Mouse (Mus musculus) left cerebral cortex, adult 2 months (tissue): ENCODE measurements around the gene Trappc2l. TPM values are rescaled to one million over a fixed set of nuclear protein-coding genes. Genes with fewer than 3 reads are reported as not detected.

Experiments used
- DNase-seq, 2 experiments: peaks; one replicate each; pipeline ENCODE4 v3.0.0; 2021 to 2022; ENCODE audit warnings: low spot score in 2 of 2, mixed read lengths in 1 of 2; ENCODE audit errors: extremely low spot score in 1 of 2
- H3K27ac ChIP-seq: fragments of 200-600 bp; 2 replicates; pipeline ENCODE4 v1.8.1; 2022
- H3K4me3 ChIP-seq: fragments of 200-600 bp; 2 replicates; pipeline ENCODE4 v1.8.1; 2022
- CTCF ChIP-seq: fragments of 200-600 bp; IDR thresholded peaks from 2 replicates; pipeline ENCODE4 v1.8.1; 2022; ENCODE audit warnings: antibody characterized with exemption, mild to moderate bottlenecking, moderate library complexity
- intact Hi-C: fragments of 180-260 bp; cut with DNase I; formaldehyde crosslinking; loops from one replicate; pipeline ENCODE4 v1.15.1; 2025
- total RNA-seq, 2 experiments: library from RNA; stranded (reverse); gene quantifications; 2 replicates each; pipeline ENCODE4 v1.2.3; 2021

Gene Trappc2l
- total RNA-seq, 2 experiments from 2014 or later, result 69.8 to 80.3 TPM

DNA sequence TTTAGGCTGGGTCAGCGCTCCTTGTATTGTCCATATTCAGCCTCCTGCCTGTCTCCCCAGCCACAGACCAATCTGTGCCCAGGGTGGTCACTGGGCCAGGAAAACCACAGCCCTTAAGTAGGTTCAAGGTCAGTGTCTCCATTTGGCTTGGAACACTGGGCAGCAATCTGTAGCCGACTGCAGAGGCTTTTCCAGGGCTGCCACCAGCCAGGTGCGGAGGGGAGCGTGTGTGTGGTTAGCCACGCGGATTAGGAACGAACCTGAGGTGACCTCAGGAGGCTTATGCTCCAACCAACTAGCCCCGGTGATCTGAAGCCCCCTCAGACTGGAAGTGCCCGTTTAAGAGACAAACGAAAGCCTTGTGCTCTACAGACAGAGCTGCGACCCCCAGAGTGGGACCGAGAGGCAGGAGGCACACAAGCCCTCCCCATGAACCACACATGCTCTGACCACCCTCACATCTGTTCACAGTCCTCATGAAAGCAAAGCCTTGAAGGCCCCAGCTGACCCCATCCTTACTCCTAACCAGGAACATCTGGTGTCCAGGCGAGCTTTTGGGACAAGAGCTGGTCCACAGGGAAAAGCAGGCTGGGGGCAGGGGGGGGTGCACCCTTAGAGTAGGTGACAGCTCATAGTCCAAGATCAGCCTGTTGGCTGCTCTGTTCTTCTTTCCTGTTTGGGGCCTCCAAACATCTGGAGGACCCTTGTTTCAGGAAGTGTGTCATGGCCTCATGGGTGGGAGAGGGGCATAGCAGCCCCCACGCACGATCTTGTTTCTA lies 36.9 kb downstream of the Trappc2l start:
- intact Hi-C loops, result no loop called here
- no peak for DNase-seq
- no peak overlapping the region for H3K4me3 ChIP-seq
- no peak overlapping the region for H3K27ac ChIP-seq
- no peak for TF ChIP-seq CTCF

DNA sequence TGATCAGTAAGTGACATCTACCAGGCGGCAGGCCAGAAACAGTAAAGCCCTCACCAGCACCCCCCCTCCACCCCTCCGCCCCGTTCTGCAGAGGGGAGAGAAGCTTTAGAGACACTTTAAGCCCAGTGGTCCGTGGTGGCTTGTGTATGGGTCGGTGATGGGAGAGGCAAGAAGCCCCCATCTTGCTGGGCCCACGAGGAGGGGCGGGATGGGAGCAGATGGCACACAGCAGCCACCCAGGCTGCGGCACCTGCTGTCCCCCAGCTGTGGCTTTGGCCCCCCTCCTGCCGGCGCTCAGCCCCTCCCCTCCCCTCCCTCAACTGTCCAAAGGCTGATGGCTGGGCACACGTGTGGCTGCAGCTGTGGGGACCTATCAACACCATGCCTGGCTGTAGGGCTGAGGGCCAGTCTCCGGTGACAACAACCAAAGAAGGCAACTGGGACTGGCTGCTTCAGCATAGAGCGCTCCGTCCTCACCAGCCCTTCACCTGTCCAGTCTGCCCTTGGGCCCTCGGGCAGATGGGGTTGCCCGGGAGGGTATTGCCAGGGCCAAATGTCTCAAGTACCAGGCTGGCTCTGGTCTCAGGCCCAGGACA lies 40.0 kb downstream of the Trappc2l start:
- H3K27ac ChIP-seq, result no peak overlapping the region
- no peak for DNase-seq
- TF ChIP-seq CTCF, result no peak
- H3K4me3 ChIP-seq, result no peak overlapping the region
- intact Hi-C loops, result no loop called here

DNA sequence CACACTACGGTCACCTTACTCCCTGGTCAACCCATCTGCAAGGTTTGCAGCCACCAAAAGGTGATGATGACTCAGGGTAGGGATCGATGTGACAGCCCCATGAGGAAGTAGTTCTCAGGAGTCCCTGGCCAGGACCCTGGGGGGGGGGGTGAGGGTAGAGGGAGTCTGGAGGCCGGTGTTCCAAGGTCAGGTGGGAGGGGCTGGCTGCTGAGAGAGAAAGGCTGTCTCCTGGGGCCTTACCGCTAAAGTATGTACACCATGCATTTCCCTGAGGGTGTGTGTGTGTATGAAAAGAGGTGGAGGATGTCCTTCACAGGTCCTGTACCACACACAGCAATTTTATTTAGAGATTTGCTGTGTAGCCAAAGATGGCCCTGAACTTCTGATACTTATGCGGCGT lies 41.2 kb downstream of the Trappc2l start:
- Histone ChIP-seq H3K27ac (no peak overlapping the region), H3K4me3 (no peak overlapping the region)
- TF ChIP-seq CTCF, result no peak
- intact Hi-C loops, result no loop called here
- no peak for DNase-seq

DNA sequence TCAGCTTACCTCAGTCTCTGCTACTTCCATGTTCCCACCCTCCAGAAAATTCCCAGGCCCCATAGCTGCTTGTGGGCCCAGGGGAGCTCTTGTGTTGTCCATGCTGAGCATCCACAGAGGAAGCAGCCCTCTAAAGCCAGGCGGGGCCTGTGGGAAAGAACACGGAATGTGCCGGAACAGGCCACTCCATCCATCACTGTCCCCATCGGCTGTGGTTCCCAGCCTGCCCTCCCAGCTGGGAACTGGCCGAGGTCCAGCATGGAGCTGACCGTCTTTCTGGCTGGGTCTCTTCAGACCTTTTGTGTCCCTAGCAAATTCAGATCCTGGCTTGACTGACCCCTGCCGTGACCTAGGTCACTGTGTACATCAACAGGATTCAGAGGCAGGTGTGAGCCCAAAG lies 43.3 kb downstream of the Trappc2l start:
- no peak overlapping the region for H3K4me3 ChIP-seq
- DNase-seq, result no peak
- TF ChIP-seq CTCF, result no peak
- no peak overlapping the region for H3K27ac ChIP-seq
- intact Hi-C loops, result no loop called here

DNA sequence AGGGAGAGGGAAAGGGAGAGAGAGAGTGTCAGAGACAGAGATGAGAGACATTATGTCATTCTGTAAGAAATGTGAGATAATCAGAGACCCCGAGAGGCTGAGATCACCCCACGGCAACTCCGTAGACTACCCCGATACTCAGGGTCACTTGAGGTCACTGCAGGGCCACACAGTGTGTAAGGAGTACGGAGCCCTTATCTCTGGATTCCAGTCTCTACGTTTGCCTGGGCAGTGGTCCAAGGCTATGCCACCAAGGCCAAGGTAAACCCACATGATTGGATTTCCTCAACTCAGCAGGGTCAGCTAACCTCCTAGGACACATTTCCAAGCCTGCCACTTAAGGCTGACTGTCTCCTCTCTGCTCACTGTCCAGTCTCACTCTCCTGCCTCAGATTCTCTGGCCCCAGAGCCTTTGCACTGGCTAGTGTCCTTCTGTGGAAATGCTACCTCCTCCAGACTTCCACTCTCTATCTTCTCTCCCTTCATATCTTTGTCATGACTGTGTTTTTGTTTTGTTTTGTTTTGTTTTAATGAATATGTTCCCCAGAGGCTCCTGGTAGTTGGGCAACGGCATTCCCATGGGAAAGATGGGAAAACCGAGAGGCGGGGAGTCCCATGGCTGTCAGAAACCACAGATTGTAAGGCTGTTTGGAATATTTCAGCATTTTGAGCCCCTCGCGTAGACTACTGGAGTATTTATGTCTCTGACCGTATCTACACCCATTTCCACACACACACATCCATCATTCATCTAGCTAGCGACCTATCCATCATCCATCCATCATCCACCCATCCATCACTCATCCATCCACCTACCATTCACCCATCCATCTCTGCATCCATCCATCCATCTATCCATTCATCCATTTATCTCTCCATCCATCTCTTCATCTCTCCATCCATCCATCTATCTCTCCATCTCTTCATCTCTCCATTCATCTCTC lies 44.9 kb downstream of the Trappc2l start:
- H3K27ac ChIP-seq, result no peak overlapping the region
- no peak for TF ChIP-seq CTCF
- intact Hi-C loops, result no loop called here
- H3K4me3 ChIP-seq, result no peak overlapping the region
- DNase-seq, result no peak

DNA sequence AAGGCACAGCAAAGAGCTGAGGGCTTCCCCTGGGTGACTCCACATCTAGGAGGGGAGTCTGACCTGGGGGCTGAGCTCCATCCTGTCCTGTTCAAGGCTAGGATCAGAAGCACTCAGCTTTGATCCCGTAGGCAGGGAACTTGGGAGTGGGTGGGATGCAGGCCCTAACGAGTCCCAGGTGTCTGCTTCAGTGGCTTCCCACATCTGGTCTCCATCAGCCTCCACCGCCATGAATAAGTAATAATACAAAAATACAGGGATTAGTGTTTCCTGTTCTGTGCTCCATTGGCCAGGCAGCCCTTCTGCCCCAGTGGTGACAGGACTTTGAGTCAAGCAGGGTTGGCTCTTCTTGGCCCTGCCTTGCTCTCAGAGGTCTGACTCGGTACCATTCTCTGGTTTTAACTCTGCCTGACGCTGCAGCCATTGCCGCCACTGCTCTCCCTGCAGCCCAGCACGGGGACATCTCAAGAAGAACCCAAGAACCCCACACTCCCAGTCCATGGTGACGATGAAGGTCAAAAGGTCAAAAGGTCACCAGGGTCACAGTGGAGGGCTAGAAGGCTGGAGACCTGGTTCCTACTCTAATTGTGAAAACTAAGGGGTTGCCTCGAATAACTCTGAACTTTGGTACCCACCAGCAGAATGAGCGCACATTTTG lies 46.8 kb downstream of the Trappc2l start:
- H3K27ac ChIP-seq, result no peak overlapping the region
- no peak for TF ChIP-seq CTCF
- H3K4me3 ChIP-seq, result no peak overlapping the region
- DNase-seq, result no peak
- intact Hi-C loops, result no loop called here

DNA sequence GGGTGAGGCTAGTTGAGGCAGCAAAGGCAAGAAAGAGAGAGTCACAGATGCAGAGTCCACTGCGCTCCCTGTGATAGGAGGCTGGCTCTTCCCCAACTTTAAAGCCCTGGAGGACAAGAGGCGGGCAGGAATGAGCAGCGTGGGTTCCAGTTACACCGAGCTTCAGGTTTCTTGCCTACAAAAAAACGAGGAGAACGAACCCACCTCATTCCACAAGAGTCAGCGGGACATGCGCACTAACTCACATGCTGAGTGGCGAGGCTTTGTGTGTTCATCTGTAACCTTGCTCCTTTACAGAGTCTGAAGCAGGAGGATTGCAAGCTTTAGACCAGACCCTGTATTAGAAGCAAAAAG lies 47.3 kb downstream of the Trappc2l start:
- no peak overlapping the region for H3K4me3 ChIP-seq
- no peak for TF ChIP-seq CTCF
- intact Hi-C loops, result no loop called here
- no peak for DNase-seq
- no peak overlapping the region for H3K27ac ChIP-seq

DNA sequence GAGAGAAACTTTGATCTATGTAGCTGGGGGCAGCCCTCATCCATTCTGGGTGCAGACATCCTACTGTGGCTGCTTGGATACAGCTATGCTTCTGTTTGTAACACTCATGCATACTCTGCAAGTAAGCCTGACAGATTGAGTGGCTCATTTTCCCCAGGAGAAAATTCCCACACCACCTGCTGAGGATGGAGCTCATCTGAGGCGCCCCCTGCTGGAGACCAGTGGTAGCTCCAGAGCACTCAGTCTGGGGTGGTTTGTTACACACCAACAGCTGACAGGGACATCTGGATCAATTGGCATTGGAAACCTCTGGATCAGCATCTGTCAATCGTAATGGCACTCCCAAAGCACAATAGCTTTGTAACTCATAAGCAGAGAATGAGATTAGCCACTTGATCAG lies 48.6 kb downstream of the Trappc2l start:
- intact Hi-C loops, result no loop called here
- Histone ChIP-seq H3K27ac (no peak overlapping the region), H3K4me3 (no peak overlapping the region)
- TF ChIP-seq CTCF, result peak; percentile 64
- no peak for DNase-seq

DNA sequence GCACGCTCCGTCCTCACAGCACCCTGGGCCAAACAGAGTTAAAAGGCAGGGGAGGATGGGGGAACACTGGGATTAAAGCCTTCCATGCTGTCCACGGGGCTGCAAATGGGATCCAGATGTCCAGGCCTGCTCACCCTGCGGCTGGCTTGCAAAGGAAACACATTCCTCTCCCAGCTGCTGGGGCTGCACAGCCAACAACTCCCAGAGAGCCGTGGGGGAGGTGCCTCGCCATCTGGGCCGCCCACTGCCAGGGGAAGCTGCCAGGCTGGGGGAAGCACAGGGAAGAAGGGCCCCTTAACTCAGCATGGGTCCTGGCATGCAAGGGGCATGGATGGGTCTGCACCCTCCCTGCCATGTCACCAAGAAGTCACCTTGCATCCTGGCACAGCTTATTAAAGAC lies 49.7 kb downstream of the Trappc2l start:
- intact Hi-C loops, result no loop called here
- TF ChIP-seq CTCF, result no peak
- no peak overlapping the region for H3K4me3 ChIP-seq
- peak overlapping the region; percentile 5; the same call in 1 of the 2 replicates for H3K27ac ChIP-seq
- DNase-seq, result peak; percentile 70 to 74

DNA sequence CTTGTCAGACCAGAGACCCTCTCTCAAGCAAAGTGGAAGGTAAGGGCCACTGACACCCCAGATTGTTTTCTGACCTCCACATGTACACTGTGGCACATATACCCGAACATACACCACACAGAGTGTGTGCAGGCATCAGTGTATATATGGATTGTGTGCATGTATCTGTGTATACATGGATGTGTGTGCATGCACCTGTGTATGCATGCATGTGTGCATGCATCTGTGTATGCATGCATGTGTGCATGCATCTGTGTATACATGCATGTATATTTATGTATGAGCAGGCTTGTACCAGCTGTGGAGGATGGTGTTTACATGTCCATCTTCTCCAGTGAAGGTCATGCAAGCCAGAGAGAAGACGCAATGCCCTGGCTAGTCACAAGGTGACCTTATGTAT lies 50.5 kb downstream of the Trappc2l start:
- Histone ChIP-seq H3K4me3 (no peak overlapping the region), H3K27ac (no peak overlapping the region)
- DNase-seq, result no peak
- no peak for TF ChIP-seq CTCF
- intact Hi-C loops, result no loop called here

DNA sequence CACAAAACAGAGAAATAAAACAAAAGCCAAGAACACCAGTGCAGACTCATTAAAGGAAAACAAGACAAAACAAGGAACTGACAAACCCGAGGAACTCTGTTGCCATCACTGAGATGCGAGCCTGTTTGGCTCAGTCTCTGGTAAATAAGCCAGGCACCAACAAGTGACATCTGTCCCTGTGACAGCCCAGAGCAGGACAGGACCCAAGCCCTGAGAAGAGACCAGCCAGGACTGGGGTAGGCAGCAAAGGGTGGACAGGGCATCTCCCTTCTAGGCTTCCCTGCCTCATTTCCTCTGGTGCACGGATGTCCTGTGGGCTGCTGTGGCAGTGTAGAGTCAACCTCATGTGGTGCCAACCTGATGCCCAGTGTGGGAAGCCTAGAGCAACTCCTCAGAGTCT lies 51.7 kb downstream of the Trappc2l start:
- no peak overlapping the region for H3K27ac ChIP-seq
- no peak for DNase-seq
- TF ChIP-seq CTCF, result no peak
- intact Hi-C loops, result no loop called here
- H3K4me3 ChIP-seq, result no peak overlapping the region

DNA sequence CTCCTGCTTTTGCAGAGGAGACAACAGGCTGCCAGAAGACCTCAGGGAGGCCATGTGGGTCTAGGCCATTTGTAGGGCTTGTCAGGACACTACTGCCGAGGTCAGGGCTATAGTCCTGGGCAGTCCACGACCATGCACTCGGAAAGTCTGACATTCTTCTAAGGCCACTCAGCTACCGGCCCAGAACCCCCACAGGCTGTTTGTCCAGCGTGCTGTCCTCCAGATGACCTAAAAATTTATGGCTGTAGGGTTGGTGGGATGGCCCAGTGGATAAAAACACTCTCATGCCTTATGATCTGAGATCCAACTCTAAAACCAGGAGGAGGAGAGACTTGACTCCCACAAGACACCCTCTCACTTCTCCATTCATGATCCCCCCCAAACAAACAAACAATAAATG lies 52.2 kb downstream of the Trappc2l start:
- DNase-seq, result no peak
- intact Hi-C loops, result no loop called here

More for the DNA sequence above, 52.2 kb downstream of the Trappc2l start:
- no peak overlapping the region for H3K4me3 ChIP-seq
- H3K27ac ChIP-seq, result no peak overlapping the region
- no peak for TF ChIP-seq CTCF
